Mouse (Mus musculus) mature B cell (primary cell): Measurements from ENCODE around the gene Unc93b1.

Experiments
- in situ Hi-C: fragments of 300-500 bp; cut with MboI; formaldehyde crosslinking; loops from 2 replicates; pipeline ENCODE4 v1.14.3; 2019

Unc93b1 gene

GRCm38 (mm10) chr19:3913692-3914091, 21.3 kb upstream of the Unc93b1 start:
- in situ Hi-C loops: no loop called here

GRCm38 (mm10) chr19:3914535-3914934, 20.5 kb upstream of the Unc93b1 start:
- in situ Hi-C loops: no loop called here

- in situ Hi-C loops: no loop called here
Observed at GRCm38 (mm10) chr19:3916727-3917126, 18.3 kb upstream of the Unc93b1 start.

- in situ Hi-C loops: no loop called here
Observed at GRCm38 (mm10) chr19:3919928-3920327, 15.1 kb upstream of the Unc93b1 start.

- in situ Hi-C loops: no loop called here
Observed at GRCm38 (mm10) chr19:3922661-3923371, 12.2 kb upstream of the Unc93b1 start.

GRCm38 (mm10) chr19:3923586-3923985, 11.4 kb upstream of the Unc93b1 start:
- in situ Hi-C loops: no loop called here

- in situ Hi-C loops: no loop called here
Observed at GRCm38 (mm10) chr19:3924190-3924589, 10.8 kb upstream of the Unc93b1 start.

- in situ Hi-C loops: no loop called here
Observed at GRCm38 (mm10) chr19:3924868-3925267, 10.1 kb upstream of the Unc93b1 start.

GRCm38 (mm10) chr19:3925859-3926258, 9.1 kb upstream of the Unc93b1 start:
- in situ Hi-C loops: no loop called here

- in situ Hi-C loops: no loop called here
Observed at GRCm38 (mm10) chr19:3926279-3926678, 8.7 kb upstream of the Unc93b1 start.

GRCm38 (mm10) chr19:3926685-3927084, 8.3 kb upstream of the Unc93b1 start:
- in situ Hi-C loops: no loop called here

GRCm38 (mm10) chr19:3927989-3928388, 7.0 kb upstream of the Unc93b1 start:
- in situ Hi-C loops: no loop called here

GRCm38 (mm10) chr19:3928779-3929178, 6.2 kb upstream of the Unc93b1 start:
- in situ Hi-C loops: no loop called here

- in situ Hi-C loops: no loop called here
Observed at GRCm38 (mm10) chr19:3929211-3929941, 5.6 kb upstream of the Unc93b1 start, which contains the start of gene Aldh3b1. Gene Aldh3b1 (minus strand): TSS chr19:3929808.

GRCm38 (mm10) chr19:3930262-3931057, 4.5 kb upstream of the Unc93b1 start:
- in situ Hi-C loops: no loop called here

- in situ Hi-C loops: no loop called here
Observed at GRCm38 (mm10) chr19:3931716-3932115, 3.3 kb upstream of the Unc93b1 start.

- in situ Hi-C loops: no loop called here
Observed at GRCm38 (mm10) chr19:3935896-3936850, 1.2 kb downstream of the Unc93b1 start.

GRCm38 (mm10) chr19:3942315-3942714, 7.3 kb downstream of the Unc93b1 start:
- in situ Hi-C loops: loop anchor here (5.0 kb wide), 1 partner anchor 45 kb away; no protein-coding TSS in a partner anchor

- in situ Hi-C loops: loop anchor here (5.0 kb wide), 1 partner anchor 46 kb away; no protein-coding TSS in a partner anchor
Observed at GRCm38 (mm10) chr19:3942986-3943735, 8.2 kb downstream of the Unc93b1 start.

- in situ Hi-C loops: no loop called here
Observed at GRCm38 (mm10) chr19:3945872-3946564, 11.0 kb downstream of the Unc93b1 start.
